Mouse (Mus musculus) MEL (cell line): ENCODE measurements around the gene Zfp54. TPM values are rescaled to one million over a fixed set of nuclear protein-coding genes. Genes with fewer than 3 reads are reported as not detected.

Experiments used
- DNase-seq: peaks from one replicate; pipeline ENCODE4 v3.0.0; 2011; ENCODE audit warnings: low read depth, low spot score
- H3K27ac ChIP-seq: 2 replicates; pipeline ENCODE4 v1.5.1; 2012; ENCODE audit warnings: low read depth, mild to moderate bottlenecking, control low read depth, low read length, moderate library complexity; ENCODE audit not compliant: control insufficient read depth
- H3K27me3 ChIP-seq, 2 experiments: fragments of 150-350 bp in 1 of 2; sonication (generic) in 1 of 2; 2 replicates each; pipeline ENCODE4 v1.6.1; 2012; ENCODE audit warnings: low read length in 2 of 2, mild to moderate bottlenecking in 2 of 2, improper control_type of control experiment in 1 of 2, moderate library complexity in 1 of 2; ENCODE audit not compliant: insufficient read depth in 2 of 2, control insufficient read depth in 1 of 2
- H3K36me3 ChIP-seq, 2 experiments: 2 replicates each; pipeline ENCODE4 v1.6.1; 2012 to 2014; ENCODE audit warnings: low read length in 2 of 2, improper control_type of control experiment in 1 of 2, inconsistent platforms in 1 of 2, mild to moderate bottlenecking in 1 of 2; ENCODE audit not compliant: insufficient read depth in 2 of 2, control insufficient read depth in 1 of 2
- H3K4me1 ChIP-seq, 2 experiments: fragments of 150-350 bp in 1 of 2; sonication (generic) in 1 of 2; 2 replicates each; pipeline ENCODE4 v1.6.1; 2012; ENCODE audit warnings: low read length in 2 of 2, improper control_type of control experiment in 1 of 2, mild to moderate bottlenecking in 1 of 2; ENCODE audit not compliant: insufficient read depth in 2 of 2, control insufficient read depth in 1 of 2
- H3K4me3 ChIP-seq, 2 experiments: fragments of 150-350 bp in 1 of 2; sonication (generic) in 1 of 2; 2 replicates each; pipeline ENCODE4 v1.5.1; 2012; ENCODE audit warnings: low read depth in 2 of 2, low read length in 2 of 2, mild to moderate bottlenecking in 2 of 2, moderate library complexity in 2 of 2, control low read depth in 1 of 2, improper control_type of control experiment in 1 of 2; ENCODE audit not compliant: control insufficient read depth in 1 of 2, insufficient read depth in 1 of 2
- H3K79me2 ChIP-seq: 2 replicates; pipeline ENCODE4 v1.6.1; 2012; ENCODE audit warnings: mild to moderate bottlenecking, low read length, moderate library complexity; ENCODE audit not compliant: control insufficient read depth, poor library complexity, insufficient read depth
- H3K9ac ChIP-seq: 2 replicates; pipeline ENCODE4 v1.6.1; 2012; ENCODE audit warnings: low read depth, mild to moderate bottlenecking, control low read depth, low read length, moderate library complexity; ENCODE audit not compliant: control insufficient read depth, poor library complexity, severe bottlenecking
- H3K9me3 ChIP-seq: fragments of 150-350 bp; sonication (generic); replicated peaks from 2 replicates; pipeline ENCODE4 v1.6.1; 2012; ENCODE audit warnings: mild to moderate bottlenecking, low read length, improper control_type of control experiment, moderate library complexity; ENCODE audit not compliant: insufficient read depth
- BHLHE40 ChIP-seq: IDR thresholded peaks from 2 replicates; pipeline ENCODE4 v1.6.1; 2012; ENCODE audit warnings: low read depth, mild to moderate bottlenecking, inconsistent platforms, low read length, improper control_type of control experiment, borderline replicate concordance
- CHD2 ChIP-seq: IDR thresholded peaks from 2 replicates; pipeline ENCODE4 v1.6.1; 2011; ENCODE audit warnings: low read length, improper control_type of control experiment
- E2F4 ChIP-seq: IDR thresholded peaks from 2 replicates; pipeline ENCODE4 v1.6.1; 2011; ENCODE audit warnings: low read depth, low read length, improper control_type of control experiment, borderline replicate concordance
- ELF1 ChIP-seq: IDR thresholded peaks from 2 replicates; pipeline ENCODE4 v1.6.1; 2014; ENCODE audit warnings: low read depth, mild to moderate bottlenecking, inconsistent platforms, low read length, improper control_type of control experiment, moderate library complexity
- EP300 ChIP-seq, 2 experiments: IDR thresholded peaks; 2 replicates each; pipeline ENCODE4 v1.6.1; 2011; ENCODE audit warnings: improper control_type of control experiment in 2 of 2, low read length in 2 of 2, low read depth in 1 of 2, mild to moderate bottlenecking in 1 of 2
- GABPA ChIP-seq: IDR thresholded peaks from 2 replicates; pipeline ENCODE4 v1.6.1; 2012; ENCODE audit warnings: low read depth, mild to moderate bottlenecking, inconsistent platforms, low read length, improper control_type of control experiment, moderate library complexity
- HCFC1 ChIP-seq: IDR thresholded peaks from 2 replicates; pipeline ENCODE4 v1.6.1; 2012; ENCODE audit warnings: low read depth, mild to moderate bottlenecking, inconsistent platforms, low read length, improper control_type of control experiment, moderate library complexity
- KAT2A ChIP-seq: conservative IDR thresholded peaks from 2 replicates; pipeline ENCODE4 v1.6.1; 2012; ENCODE audit warnings: low read depth, low read length, improper control_type of control experiment, inconsistent platforms
- MAFK ChIP-seq: IDR thresholded peaks from 2 replicates; pipeline ENCODE4 v1.6.1; 2011; ENCODE audit warnings: low read depth, mild to moderate bottlenecking, low read length, improper control_type of control experiment, borderline replicate concordance
- MAX ChIP-seq: IDR thresholded peaks from 2 replicates; pipeline ENCODE4 v1.6.1; 2011; ENCODE audit warnings: low read length, improper control_type of control experiment
- MYB ChIP-seq: IDR thresholded peaks from 2 replicates; pipeline ENCODE4 v1.6.1; 2011; ENCODE audit warnings: mild to moderate bottlenecking, low read depth, low read length, improper control_type of control experiment
- MYC ChIP-seq: IDR thresholded peaks from 2 replicates; pipeline ENCODE4 v1.6.1; 2011; ENCODE audit warnings: low read depth, mild to moderate bottlenecking, low read length, improper control_type of control experiment, moderate library complexity
- NELFE ChIP-seq: IDR thresholded peaks from 2 replicates; pipeline ENCODE4 v1.6.1; 2011; ENCODE audit warnings: low read depth, low read length, improper control_type of control experiment
- NRF1 ChIP-seq: IDR thresholded peaks from 2 replicates; pipeline ENCODE4 v1.6.1; 2014; ENCODE audit warnings: low read depth, mild to moderate bottlenecking, inconsistent platforms, low read length, improper control_type of control experiment, moderate library complexity; ENCODE audit not compliant: poor library complexity, insufficient read depth, severe bottlenecking
- POLR2AphosphoS5 ChIP-seq: IDR thresholded peaks from 2 replicates; pipeline ENCODE4 v1.6.1; 2012; ENCODE audit warnings: low read depth, borderline replicate concordance, mild to moderate bottlenecking, inconsistent platforms, low read length, moderate library complexity, mixed read lengths
- SIN3A ChIP-seq: IDR thresholded peaks from 2 replicates; pipeline ENCODE4 v1.6.1; 2012; ENCODE audit warnings: low read length, improper control_type of control experiment, inconsistent platforms
- SMC3 ChIP-seq: IDR thresholded peaks from 2 replicates; pipeline ENCODE4 v1.6.1; 2011; ENCODE audit warnings: low read depth, low read length, improper control_type of control experiment
- TAL1 ChIP-seq: IDR thresholded peaks from 2 replicates; pipeline ENCODE4 v1.6.1; 2012; ENCODE audit warnings: mild to moderate bottlenecking, inconsistent platforms, low read length, moderate library complexity, mixed read lengths
- TBP ChIP-seq: IDR thresholded peaks from 2 replicates; pipeline ENCODE4 v1.8.0; 2011; ENCODE audit warnings: low read depth, low read length, improper control_type of control experiment
- USF1 ChIP-seq: IDR thresholded peaks from 2 replicates; pipeline ENCODE4 v1.6.1; 2014; ENCODE audit warnings: low read depth, mild to moderate bottlenecking, inconsistent platforms, low read length, improper control_type of control experiment, moderate library complexity
- ZKSCAN1 ChIP-seq: IDR thresholded peaks from 2 replicates; pipeline ENCODE4 v1.6.1; 2012; ENCODE audit warnings: low read depth, mild to moderate bottlenecking, inconsistent platforms, low read length, improper control_type of control experiment, moderate library complexity
- ZNF384 ChIP-seq: IDR thresholded peaks from 2 replicates; pipeline ENCODE4 v1.6.1; 2012; ENCODE audit warnings: low read depth, mild to moderate bottlenecking, inconsistent platforms, low read length, improper control_type of control experiment
- polyA plus RNA-seq, 2 experiments: library from polyadenylated mRNA; stranded (reverse) in 1 of 2; unstranded in 1 of 2; fragments of >175 nt in 1 of 2; fragments of >200 nt in 1 of 2; gene quantifications; 2 replicates each; pipeline versions ENCODE4 v1.2.1 to v1.2.4; 2012; ENCODE audit warnings: low replicate concordance in 2 of 2, low read depth in 1 of 2; ENCODE audit not compliant: insufficient read length in 2 of 2, insufficient read depth in 1 of 2, missing spikeins in 1 of 2
- total RNA-seq: library from RNA; depleted of rRNA; stranded (reverse); fragments of 300-350 nt; gene quantifications from 2 replicates; pipeline ENCODE4 v1.2.3, GENCODE M21; 2012

The Zfp54 gene
- total and polyA plus RNA-seq, 3 experiments = 1.5 to 2.7 TPM; not detected in 1

DNA sequence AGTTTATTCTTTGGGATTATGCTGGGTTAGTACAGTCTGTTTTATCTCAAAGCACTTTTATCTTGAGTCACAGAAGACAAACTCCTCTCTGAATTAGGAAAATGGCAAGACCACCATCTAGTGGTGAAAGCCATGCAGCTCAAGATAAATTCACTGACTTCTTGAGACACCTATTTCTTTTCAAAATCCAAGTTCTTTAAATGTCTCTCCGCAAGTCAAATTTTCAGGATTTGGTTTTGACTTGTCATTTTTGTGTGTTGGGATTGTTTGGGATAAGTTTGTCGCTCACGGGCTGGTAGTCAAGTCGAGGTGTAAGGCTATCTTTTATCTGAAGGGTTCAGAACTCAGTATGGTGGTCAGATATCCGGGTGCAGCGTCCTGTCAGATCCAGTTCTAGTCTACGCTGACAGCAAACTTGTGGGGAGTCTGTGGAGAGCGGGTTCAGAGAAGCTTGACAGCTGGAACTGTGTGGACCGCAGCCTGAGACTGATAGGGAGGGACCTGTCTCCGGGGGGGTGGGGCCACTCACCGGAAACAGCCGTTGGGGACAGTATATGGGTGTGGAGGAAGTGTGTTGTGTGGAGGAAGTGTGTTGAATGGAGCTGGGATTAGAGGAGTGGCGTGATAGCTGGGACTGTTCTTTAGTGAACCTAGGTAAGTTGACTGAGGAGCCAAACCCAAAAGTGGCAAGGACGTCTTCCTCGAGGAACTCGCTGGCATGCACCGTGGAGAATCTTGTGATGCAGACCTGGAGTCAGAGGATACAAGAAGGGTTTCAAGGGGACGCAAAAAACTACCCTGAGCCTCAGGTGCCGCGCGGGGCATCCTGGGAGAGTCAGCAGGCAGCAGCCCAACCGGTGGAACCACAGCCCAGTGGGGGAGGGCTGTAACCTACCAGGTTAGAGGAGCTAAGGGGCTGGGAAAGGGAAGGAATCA, at the start of gene Zfp54 (continued):
- TF ChIP-seq TAL1 (peak; percentile 12; the same call in 1 of the 2 replicates), SIN3A (peak; percentile 85), MYB (peak; percentile 89), EP300 (IDR thresholded peaks at IDR 0.05; ENCODE audit: low read depth in 1 of 2, low read length in 2 of 2) (peak; percentile 63 to 76), ZNF384 (no peak)

DNA sequence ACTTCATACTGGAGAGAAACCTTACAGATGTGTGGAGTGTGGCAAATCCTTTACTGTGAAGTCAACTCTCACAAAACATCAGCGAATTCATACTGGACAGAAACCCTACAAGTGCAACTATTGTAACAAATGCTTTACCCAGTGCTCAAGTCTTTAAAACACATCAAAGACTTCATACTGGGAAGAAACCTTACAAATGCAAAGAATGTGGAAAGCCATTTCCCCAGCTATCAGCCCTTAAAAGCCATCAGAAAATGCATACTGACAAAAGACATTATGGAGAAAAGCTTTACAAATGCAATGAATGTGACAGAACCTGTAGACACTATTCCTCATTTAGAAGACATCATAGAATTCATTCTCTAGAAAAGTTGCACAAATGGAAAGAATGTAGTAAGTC, 47.7 kb upstream of the Zfp54 start:
- H3K36me3 ChIP-seq = no peaks in the 10 kb centered on the region
- TF ChIP-seq SMC3 = no peak
- TF ChIP-seq CHD2 = no peak
- TF ChIP-seq MAX = no peak
- TF ChIP-seq E2F4 = no peak
- TF ChIP-seq ZKSCAN1 = no peak
- TF ChIP-seq POLR2AphosphoS5 = no peak
- no peak for TF ChIP-seq NELFE
- TF ChIP-seq ELF1 = no peak
- no peak for TF ChIP-seq SIN3A
- TF ChIP-seq KAT2A = no peak
- TF ChIP-seq NRF1 = no peak
- TF ChIP-seq GABPA = no peak
- no peak for TF ChIP-seq MYC
- no peak for TF ChIP-seq MAFK
- no peak for TF ChIP-seq BHLHE40
- TF ChIP-seq USF1 = no peak
- no peak for TF ChIP-seq EP300 (IDR thresholded peaks at IDR 0.05; ENCODE audit: low read depth in 1 of 2, low read length in 2 of 2)
- no peak for TF ChIP-seq HCFC1
- no peak for TF ChIP-seq TBP
- DNase-seq = no peak
- H3K27me3 ChIP-seq = no peaks in the 10 kb centered on the region
- H3K27ac ChIP-seq = no peak overlapping the region
- H3K79me2 ChIP-seq = no peaks in the 10 kb centered on the region
- no peak overlapping the region for H3K4me3 ChIP-seq
- no peaks in the 10 kb centered on the region for H3K4me1 ChIP-seq
- H3K9me3 ChIP-seq = no peaks in the 10 kb centered on the region
- H3K9ac ChIP-seq = no peak overlapping the region
